Mouse (Mus musculus) neutrophil, adult 5-6 weeks (primary cell): ENCODE measurements around the gene Prkcb. TPM values are rescaled to one million over a fixed set of nuclear protein-coding genes. Genes with fewer than 3 reads are reported as not detected.

Experiments
- ATAC-seq: fragments of 151-379, 151-347 bp; 2 replicates; pipeline ENCODE4 v1.8.0; 2017; ENCODE audit warnings: mild to moderate bottlenecking, moderate TSS enrichment; ENCODE audit not compliant: insufficient number of reproducible peaks, poor library complexity, low FRiP score, severe bottlenecking; ENCODE audit errors: extremely low read depth
- total RNA-seq: library from RNA; stranded (forward); fragments of 200-1000 nt; gene quantifications from 2 replicates; pipeline ENCODE4 v1.2.3, GENCODE M21; 2017

Gene Prkcb
- total RNA-seq, 1 experiment from 2014 or later = 446 TPM

DNA sequence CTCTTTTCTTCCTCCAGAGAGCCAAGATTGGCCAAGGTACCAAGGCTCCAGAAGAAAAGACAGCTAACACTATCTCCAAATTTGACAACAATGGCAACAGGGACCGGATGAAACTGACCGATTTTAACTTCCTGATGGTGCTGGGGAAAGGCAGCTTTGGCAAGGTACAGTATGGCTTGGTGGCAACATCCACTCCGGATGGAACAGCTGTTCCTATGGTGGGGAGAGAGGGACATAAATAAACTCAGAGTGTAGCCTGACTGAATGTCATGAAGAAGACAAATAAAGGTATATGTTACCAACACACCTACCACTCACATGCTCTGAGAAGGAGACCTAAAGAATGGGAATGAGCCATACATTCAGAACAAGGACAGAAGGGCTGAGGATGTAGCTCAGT lies 256.1 kb downstream of the Prkcb start:
- ATAC-seq = no peak

DNA sequence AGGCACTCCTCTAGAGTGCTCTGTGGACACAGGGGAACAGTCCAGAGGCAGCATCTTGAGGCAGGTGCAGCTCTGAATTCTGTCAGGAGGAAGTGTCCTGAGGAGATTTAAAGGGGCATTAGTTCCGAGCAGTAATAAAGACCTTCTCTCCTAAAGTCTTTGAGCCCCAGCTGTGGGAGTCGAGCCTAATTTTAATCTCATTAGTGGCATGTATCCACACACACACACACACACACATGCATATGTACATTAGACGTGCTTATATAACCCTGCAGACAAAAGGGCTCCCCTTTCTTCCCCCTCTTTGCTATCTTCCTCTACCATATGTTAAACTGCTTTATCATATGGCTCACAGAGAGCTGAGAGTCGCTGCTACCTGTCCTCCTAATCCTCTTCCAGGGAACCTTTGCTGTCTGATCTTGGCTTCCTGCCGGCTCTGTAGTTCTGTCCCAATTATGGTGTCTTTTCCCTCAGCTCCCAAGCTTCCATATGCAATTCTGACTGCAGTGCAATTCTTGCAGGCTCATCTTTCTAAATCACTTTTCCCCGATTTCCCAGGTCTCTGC lies 268.1 kb downstream of the Prkcb start:
- no peak for ATAC-seq

GRCm38 (mm10) chr7:122558085-122558811 lies 269.7 kb downstream of the Prkcb start:
- no peak for ATAC-seq

GRCm38 (mm10) chr7:122558912-122559311 lies 270.4 kb downstream of the Prkcb start:
- no peak for ATAC-seq

- no peak for ATAC-seq
Observed at GRCm38 (mm10) chr7:122562586-122562985, 274.0 kb downstream of the Prkcb start.

- ATAC-seq = no peak
Observed at GRCm38 (mm10) chr7:122565371-122565770, 276.8 kb downstream of the Prkcb start.

DNA sequence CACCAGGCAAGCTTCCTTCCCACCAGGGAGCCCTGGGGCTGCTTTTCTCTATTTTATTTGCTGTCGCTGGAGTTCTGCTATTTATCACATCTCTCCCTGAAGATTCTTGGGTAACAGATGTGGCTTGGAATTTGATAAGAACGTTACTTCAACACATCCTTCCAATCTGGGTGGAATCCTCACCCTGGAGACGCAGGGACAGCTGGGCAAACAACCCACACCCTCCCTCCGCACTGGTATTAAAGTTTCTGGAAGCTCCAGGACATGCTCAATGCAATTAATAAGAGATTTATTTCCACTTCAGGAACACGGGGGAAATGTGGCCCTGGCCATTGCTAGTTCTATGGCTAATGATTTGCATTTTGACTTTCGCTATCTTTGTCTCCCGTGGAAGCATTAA lies 277.5 kb downstream of the Prkcb start:
- no peak for ATAC-seq

DNA sequence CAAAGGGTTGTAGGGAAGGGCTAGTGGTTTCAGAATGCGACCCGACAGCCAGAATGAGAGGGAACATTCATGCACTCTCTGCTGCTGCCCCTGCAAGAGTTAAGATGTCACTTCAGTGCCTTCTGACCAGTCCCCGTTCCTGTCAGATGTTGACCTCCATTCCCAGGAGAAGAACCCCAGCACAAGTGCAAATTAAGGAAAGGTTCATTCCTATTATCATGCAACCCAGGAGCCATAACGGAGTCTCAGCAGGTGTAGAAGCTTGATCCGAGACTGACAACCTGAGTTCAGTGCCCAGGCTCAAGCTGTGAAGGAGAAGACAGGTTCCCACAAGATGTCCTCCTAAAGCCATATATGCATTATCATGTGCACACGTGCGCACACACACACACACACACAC lies 280.2 kb downstream of the Prkcb start:
- ATAC-seq = no peak

DNA sequence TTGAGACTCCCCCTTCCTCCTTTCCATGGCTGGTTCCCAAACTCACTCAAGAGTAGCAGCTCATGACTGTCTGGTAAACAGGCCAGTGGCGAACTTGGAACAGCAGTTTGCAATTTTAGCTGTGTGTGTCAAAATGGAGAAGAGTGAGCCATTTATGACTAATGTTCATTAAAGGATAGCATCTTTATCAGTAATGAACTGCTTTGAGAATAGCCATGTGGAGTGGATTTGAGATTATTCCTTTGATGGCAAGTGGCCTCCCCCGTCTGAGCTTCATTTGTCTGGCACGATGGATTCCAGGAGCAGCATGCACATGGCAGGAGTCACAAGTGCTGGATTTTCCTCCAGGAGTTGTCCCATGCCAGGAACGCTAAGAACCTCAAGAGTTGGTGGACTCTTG lies 281.9 kb downstream of the Prkcb start:
- no peak for ATAC-seq

DNA sequence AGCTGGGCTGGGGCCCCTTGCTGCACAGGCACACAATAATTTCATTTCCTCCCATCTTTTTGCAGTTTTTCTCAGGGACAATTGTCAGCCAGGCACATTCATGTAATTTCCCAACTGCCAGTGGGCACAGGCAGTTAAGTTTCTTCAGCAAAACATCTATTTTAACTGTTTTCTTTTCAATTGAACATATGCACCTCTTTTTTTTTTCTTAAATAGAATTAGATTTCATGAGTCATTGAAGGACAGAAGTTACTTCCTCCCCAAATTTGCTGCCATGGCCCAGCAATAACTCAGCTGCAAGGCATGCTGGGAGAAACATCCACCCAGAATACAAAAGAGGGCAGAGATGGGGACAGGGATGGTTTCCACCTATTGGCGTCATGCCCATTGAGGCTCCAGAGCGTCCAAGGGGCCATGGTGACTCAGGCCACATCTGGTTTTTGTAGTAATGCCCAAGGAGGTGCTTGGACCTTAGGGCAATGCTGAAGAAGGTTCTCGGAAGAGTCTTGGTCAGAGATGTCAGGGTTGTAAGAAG lies 284.6 kb downstream of the Prkcb start:
- no peak for ATAC-seq

GRCm38 (mm10) chr7:122574418-122574817 lies 285.9 kb downstream of the Prkcb start:
- ATAC-seq = no peak

DNA sequence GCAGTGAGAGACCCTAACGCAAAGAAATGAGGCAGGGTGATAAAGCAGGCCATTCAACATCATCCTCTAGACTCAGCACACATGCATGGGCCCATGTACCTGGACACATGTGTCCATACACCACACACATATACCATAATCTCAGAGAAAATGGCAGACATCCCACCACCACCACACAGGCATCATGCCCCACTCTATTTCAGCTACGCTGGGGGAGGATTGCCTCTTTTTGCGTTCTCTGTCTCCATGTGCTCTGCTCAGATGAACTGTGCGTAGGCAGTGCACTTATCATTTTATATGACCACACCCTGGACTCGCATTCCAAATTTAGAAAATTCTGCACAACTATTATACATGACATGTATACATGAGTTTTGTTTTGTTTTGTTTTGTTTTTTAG lies 286.5 kb downstream of the Prkcb start:
- ATAC-seq = no peak

DNA sequence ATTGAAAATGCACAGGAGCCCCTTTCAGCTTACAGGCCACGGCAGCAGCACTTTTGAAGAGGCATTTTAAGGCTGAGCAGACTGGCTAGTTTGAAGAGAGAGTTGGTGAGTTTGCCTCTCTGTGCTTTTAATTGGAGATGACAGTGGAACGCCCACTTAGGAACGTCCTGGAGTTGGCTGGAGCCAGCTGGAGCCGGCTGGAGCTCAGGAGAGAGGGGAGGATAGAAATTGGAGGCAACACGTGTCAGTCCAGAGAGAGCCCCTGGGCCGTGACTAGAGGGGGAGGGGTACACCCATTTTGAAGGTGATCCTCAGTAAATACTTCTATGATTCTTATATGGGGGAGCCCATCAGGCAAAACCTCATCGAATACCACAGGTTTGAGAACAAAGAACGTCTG lies 287.0 kb downstream of the Prkcb start:
- no peak for ATAC-seq

- no peak for ATAC-seq
Observed at GRCm38 (mm10) chr7:122577571-122577970, 289.0 kb downstream of the Prkcb start.

GRCm38 (mm10) chr7:122579461-122580157 lies 291.1 kb downstream of the Prkcb start:
- ATAC-seq = no peak

DNA sequence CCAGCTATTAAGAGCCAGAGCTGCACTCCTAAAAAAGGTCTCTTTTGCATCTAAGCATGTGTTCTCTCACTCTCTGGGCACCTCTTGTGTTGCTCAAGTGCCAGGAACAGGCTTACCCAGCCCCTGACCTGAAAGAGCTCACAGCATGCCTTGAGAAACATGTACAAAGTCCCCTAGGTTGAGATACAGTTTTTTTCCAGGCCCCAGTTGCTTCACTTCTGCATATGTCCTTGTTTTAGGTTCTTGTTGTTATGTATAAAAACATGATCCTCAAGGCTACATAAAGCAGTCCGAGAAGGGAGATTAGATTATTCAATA lies 291.6 kb downstream of the Prkcb start:
- no peak for ATAC-seq

GRCm38 (mm10) chr7:122584421-122585151 lies 296.0 kb downstream of the Prkcb start:
- no peak for ATAC-seq

GRCm38 (mm10) chr7:122595897-122596296 lies 307.3 kb downstream of the Prkcb start:
- no peak for ATAC-seq

GRCm38 (mm10) chr7:122596596-122597170 lies 308.1 kb downstream of the Prkcb start:
- no peak for ATAC-seq
